Mouse (Mus musculus) skeletal muscle tissue, adult 2 months (tissue): ENCODE results near the gene Ubn1.
A peak's percentile ranks its signal among the peaks of the same experiment; 100 is the strongest.

Experiments
- DNase-seq: peaks from one replicate; pipeline ENCODE4 v3.0.0-alpha.2; 2012; ENCODE audit warnings: low read depth, low spot score

Gene Ubn1

DNA sequence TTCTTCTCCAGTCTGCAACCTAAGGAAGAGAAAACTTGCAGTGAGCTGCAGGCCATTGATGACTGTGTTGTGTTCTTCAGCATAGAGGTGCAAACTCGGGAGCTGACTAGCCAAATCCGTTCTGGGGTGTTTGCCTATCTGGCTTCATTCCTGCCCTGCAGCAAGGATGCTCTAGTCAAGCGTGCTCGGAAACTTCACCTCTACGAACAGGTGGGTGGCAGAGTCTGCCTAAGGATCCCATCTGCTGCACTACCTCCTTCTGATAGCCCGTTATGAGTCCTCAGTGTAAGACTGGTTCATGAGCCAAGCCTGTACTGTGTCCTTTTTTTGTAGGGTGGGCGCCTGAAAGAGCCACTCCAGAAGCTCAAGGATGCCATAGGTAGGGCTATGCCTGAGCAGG lies 22.1 kb downstream of the Ubn1 start:
- no peak for DNase-seq

DNA sequence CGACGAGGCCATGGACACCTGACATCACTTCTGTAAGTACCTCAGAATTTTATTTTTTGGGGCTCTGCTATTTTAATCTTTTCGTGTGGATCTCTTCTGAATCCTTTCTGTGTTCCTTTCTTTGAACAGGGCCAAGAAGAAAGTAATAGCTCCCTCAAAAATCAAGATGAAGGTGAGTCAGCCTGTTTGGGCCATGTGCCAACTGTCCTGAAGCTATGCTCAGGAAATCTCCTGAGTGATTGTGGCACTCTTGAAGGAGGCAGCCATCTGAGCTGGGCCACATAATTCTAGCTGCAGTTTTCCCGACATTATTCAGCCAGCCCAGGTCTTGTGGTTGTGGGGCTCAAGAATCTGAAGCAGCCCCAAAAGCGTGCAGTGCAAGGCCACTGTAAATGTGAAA lies 24.5 kb downstream of the Ubn1 start:
- no peak for DNase-seq

DNA sequence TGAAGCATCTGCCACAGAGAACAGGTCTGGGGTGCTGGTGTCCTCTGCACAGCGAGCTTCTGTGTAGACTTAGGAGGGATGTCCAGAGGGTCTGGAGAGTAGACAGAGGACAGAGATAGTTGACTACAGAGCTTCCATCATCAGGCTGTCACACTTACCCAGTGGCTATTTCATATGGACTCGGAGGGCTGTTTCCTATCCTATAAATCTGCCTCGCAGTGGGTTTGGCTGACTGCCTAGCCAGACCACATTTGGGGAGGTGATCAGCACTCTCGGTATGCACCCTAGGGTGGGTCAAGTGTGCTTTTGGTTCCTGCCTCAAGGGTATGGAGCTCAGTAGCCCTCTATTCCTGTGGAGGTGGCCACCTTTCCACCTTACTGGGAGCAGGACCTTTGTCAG lies 35.3 kb downstream of the Ubn1 start:
- no peak for DNase-seq

DNA sequence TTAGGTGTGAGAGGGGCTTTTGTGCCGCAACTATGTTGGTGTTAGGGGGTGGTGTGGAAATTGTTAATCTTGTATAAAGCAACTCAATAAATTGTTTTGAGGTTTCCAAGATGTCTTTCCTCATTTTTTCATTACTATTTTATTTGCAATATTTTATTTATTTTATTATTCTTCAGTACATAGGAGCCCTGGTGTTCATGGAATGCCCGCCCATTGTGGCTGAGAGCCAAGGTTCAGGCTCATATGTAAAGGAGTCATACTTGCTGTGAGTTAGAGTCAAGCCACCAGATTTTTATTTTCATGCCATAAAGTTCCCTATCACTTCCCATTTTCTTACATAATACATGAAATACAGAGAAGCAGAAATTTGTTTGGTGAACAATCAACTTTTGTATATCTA lies 36.3 kb downstream of the Ubn1 start:
- DNase-seq, result no peak

DNA sequence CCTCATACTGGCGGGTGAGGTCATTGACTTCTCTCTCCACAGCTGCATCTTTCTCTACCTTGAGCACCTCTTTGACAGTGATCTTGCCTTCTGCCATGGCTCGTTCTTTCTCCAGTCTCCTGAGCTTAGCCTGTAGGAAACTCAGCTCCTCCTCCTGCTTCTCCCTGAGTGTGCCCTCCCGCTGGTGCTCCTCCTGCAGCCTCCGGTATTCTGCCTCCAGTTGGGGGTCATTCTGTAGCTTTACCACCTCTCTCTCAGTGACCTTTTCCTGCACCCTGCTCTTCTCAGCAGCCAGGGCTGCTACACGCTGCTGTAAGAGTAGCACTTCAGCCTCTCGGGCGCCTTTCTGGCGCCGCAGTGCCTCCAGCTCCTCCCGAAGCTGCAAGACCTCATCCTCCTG lies 39.2 kb downstream of the Ubn1 start:
- DNase-seq, result no peak

DNA sequence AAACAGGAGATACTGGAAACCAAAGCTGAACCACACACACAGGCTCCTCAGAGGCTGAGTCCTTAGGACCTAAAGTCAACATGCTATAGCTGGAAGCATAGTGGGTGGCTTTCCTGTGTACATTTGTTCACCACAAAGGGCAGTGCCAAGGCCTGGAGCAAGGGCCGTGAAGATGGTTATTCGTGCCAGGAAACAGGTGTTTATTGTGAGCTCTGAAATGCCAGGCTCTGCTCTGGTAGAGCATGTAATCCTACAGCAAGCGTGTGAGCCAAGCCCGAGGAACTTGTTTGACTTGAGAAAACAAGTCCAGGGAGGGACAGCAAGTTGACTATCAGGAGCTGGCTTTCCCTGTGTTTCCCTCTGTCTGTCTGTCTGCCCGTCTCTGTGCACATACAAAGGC lies 43.4 kb downstream of the Ubn1 start:
- DNase-seq, result no peak

DNA sequence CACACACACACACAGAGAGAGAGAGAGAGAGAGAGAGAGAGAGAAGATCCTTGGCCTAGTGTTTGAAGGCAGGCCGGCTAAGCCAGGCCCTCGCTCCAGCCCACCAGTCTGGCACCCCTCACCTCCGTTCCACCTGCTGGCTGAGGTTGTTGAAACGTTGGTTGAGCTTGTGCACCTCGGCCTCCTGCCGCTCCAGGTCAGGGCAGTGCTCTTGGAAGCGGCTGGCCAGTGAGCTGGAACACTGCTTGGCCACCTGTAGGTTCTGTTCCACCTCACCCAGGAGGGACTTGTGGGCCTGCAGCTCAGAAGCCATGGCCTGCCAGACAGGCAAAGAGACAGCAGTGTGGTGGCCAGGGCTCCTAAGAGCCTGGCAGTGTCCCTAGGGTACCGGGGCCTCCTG lies 46.6 kb downstream of the Ubn1 start:
- no peak for DNase-seq

DNA sequence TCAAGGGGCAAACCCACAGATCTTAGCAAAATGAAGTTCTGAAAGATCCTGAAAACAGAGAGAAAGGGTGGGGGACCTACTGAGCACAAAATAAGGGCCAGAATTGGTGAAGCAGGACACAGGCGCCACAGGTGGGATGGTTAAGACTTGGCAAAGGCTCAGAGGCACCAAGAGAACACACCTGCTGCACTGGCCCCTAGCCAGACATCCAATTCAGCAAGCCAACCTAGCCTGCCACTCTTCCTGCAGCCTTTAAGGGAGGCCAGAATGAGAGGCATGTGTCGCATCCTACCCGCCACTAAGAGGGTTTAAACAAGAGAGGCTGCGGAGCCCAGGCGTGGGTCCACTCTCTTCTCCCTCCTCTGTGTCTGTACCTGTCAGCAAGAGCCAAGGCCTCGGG lies 51.1 kb downstream of the Ubn1 start:
- no peak for DNase-seq

DNA sequence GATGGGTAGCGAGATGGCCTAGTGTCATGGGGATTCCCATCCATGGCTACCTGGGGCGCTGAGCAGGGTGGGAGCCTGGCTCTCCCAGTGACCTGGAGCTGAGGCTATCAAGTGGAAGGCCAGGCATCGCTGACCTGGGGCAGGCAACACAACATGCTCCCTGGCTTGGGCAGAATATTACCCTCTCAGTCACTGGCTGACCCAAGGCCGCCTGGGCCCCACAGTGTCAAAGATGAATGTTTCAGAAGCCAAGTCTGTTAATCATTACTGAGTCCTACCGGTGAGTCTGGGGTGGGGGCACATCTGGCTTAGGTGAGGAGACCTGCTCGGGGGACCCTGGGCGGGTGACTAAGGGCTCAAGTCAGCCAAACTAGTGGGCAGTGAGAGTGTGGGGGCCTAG lies 60.0 kb downstream of the Ubn1 start:
- no peak for DNase-seq

DNA sequence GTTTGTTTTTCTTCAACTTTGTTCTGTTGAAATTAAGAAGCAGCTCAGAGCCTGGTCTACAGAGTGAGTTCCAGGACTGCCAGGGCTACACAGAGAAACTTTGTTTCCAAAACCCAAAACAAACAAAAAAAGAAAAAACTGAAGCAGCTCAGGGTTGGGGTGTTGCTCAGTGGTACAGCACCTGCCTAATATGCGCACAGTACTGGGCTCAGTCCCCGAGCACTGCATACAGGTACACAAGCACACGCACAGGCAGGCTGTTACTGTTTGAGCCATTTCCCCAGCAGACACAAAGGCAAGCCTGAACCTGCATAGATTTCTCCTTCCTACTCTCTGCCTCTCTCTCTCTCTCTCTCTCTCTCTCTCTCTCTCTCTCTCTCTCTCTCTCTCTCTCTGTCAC lies 61.2 kb downstream of the Ubn1 start:
- no peak for DNase-seq

DNA sequence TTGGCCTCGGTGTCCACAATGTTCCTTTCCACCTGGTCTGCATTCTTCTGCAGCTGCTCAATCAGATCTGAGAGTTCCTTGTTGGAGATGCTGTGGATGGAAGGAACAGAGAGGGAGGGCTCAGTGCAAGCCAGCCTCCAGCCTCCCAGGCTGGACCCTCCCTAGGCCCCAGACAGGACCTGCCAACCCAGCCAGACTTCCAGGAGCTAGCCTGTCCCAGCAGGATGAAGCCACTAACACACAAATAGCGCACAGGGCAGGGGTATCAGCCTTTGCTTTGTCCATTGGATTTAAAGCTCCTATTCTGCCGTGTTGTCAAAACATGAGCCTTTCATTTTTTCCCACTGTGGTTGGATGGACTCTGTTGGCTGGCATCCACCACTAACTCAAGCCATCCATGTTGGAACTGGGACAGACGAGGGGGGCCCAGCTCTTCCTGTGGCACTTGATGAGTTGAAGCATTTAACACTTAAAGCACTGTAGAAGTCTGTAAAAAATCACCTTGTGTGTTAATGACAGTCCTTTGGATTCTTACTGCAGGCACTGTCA lies 63.2 kb downstream of the Ubn1 start:
- DNase-seq, result no peak

DNA sequence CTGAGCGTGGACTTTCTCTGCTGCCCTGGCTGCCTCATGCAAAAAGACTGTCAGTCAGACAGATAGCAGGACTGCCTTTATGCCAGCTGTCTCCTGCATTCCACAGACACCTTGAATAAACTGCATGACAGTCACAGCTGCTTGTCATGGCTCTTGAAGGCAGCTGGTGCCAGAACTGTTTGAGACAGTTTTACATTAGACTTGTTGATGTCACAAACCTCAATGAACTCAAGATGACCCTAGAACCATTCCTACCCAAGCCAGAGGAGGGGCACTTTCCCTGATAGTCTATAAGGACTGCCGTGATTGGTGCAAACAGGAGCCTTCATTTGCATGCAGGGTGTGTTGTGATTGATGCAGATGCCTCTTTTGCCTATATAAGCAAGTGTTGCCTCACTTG lies 63.7 kb downstream of the Ubn1 start:
- DNase-seq, result no peak

DNA sequence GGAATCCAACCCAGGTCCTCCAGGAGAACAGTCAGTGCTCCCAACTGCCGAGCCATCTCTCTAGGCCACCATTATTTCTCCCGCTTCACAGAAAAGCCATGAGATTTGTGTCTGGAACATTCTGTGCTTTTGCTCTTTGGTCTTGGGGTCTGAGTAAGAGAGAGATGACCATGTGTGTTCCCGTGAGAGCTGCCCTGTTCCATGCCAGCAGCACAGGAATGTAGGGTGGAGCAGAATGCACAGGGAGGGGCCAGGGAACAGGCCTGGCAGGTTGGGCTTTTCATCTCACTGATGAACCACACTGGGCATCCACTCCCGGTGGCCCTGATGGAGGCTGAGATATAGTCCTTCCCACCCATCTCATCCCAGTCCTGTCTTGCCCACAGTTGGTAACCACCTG lies 69.5 kb downstream of the Ubn1 start:
- DNase-seq, result no peak

DNA sequence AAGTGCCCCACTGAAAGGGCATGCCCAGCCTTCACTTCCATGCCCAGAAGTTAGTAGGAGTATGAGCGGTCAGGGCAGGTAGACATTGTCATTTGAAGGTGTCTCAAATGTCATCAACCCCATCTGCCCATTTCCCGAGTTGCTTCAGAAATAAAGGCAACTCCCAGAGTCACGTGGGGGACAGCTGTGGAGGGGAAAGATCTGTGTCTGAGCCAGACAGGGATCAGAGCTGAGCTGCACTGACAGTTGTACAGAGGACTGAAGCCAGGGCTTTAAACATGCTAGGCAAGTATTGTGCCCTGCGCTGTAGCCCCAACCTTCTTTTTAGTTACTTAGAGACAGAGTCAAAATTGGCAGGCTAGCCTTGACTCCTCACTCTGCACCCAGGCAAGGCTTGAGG lies 70.0 kb downstream of the Ubn1 start:
- DNase-seq, result no peak

DNA sequence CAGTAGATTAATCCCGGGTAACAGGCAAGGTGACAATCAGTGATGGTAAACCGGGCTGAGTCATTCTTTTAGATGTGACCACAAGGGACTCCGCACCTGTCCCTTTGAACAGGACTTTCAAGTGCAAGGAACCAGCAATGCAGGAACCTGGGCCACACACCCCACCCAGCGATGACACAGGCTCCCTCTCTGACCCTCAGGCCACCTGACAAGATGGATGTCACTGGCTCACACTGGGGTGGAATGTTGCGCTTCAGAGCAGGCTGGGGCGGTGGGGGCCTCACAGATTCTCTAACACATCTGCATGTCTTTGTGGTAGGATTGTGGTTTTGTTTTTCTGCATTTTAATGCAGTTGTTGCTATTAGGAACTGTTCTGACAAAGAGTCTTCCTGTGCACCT lies 73.6 kb downstream of the Ubn1 start:
- DNase-seq, result no peak

DNA sequence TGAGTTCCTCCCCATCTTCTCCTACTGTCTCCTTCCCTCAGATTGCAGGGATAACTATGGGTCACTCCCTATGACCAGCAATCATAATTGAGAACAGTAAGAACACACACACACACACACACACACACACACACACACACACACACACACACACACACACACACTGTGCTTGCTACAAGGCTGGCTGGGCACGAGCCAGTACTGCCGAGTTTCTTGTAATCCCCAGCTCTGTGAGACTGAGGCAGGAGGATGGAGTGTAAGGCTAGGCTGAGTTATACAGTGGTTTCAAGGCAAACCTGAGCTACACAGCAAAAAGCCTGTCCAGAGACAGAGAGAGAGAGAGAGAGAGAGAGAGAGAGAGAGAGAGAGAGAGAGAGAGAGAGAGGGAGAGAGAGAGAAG lies 80.3 kb downstream of the Ubn1 start:
- no peak for DNase-seq

DNA sequence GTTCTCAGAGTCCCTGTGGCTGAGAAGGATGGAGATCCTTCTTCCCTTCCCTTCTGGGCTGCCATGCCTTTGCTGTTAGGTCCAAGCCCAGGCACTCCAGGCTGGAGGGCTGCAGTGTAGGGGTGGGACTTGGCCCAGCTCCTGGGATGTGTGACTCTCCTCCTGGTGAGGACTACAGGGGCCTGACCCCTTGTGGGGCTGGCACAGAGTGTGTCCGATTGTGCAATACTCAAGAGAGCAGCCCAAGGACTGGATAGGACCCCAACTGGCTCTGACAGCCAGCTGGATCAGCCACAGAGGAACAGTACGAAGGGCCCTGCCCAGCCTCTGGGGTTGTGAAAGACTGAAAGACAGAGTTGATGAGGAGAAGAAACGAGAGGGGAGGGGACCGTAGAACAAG lies 80.9 kb downstream of the Ubn1 start:
- DNase-seq, result peak; percentile 91

DNA sequence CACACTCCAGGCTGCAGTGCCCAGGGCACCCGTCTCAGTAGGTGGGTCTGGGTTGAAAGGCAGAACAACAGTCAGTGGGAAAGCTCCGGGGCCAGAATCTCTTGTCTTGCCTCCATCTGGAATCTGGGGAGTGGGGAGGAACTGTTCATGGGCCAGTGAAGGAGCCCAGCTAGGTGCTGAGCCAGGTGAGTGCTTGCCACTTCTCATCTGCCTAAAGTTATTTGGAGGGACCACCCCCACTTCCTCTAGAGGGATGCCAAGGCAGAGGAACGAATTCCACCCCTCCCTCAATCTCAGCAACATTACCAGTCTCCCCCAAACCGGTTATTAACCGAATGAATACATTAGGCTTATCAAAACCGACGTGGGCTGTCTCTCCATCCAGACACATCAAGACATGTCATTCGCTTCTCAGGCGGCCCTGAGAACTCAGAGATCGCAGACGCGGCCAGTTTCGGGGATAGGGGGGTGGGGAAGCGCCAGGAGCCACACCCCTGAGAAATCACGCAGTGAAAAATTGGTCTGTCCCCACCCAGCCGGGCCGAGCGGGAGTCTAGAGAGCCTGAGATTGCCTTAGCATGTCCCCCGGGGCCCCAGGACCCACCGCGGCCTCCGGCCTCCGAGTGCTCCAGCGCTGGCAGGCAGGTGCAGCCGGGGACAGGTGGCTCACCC lies 81.5 kb downstream of the Ubn1 start:
- DNase-seq, result no peak

DNA sequence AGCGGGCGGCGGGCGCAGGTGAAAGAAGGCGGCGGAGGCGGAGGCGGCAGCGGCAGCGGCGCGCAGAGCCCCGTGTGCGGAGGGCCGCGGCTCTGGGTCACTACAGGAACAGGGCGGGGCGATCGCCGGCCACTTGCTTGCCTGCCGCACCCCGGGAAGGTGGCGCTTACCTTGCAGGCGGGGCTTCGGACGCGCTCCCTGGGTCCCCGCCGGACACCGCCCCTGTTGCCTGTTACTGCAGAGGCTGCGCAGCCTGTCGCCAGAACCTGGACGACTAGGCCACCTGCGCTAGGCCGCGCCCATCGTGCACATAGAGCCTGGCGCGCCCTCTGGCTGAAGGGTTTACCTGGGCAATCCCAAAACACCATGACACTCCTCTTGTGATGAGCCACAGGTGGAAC lies 82.5 kb downstream of the Ubn1 start, which contains the start of gene Ppl:
Gene Ppl (minus strand): TSS at position 21 of the 401 bp plus-strand sequence.
- no peak for DNase-seq

DNA sequence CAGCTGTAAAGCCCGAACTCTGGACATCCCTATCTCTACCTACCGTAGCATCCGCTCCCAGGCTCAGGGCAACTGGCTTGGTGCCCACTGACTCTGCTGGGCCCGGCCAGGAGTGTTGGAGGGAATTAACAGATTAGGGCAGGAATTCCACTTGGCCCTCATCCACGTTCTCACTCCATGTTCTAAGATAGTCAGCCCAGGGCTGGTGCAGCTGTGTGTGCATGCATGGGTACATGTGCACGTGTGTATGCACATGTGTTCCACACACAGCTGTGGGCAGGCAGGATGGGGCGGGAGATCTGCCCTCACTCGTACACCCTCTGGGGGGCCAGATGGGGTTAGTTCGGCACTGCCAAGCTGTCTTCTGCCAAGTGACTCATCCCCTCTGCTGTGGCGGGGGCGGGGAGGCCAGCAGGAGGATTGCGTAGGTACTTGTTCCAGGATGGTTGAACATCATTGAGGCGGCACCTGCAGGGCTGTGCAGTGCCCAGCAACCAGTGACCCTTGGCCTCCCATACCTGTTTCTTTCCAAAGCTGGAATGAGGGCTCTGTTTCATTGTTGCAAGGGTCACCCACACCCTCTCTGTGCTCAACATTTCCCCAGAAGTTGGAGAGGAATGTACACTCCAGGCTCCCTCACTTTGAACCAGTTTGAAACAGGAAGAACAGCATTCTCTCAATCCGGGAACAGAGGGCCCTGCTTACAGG lies 84.9 kb downstream of the Ubn1 start:
- DNase-seq, result peak; percentile 68

DNA sequence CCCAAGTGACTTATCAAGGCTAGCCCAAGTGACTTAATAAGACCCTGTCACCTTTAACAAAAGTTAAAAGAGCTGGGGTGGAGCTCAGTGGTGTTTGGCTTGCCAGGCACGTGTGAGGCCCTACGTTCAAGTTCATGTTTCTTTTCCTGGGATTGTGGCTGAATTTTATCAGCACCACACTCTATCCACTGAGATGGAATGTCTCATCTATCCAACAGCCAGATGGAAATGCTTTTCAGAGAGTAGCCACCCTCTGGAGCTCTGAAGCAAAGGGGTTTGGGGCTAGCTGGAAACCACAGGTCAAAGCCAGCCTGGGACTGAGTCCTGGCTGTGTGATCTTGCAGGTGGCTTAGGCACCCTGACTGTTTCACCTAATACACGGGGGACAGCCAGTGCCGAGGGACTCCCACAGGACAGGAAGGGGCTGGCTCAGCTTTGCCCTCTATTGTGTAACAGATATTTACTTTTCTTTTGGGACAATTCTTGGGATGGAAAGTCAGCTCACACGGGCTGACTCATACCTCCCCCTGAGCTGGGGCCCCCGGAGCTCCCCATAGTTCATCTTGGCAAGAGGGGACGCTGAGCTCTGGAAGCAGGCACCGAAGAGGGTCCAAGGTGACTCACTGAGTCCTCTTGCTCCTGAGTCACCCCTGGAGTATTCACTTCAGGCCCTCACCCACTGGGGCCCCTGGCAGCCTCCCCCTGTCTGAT lies 85.8 kb downstream of the Ubn1 start:
- no peak for DNase-seq
